7 mouse cellular contexts compared by ENCODE assay signal in genomic region chr10:21189275-21189601, GRCm38 (mm10). TPM values are rescaled to one million over a fixed set of nuclear protein-coding genes. Genes with fewer than 3 reads are reported as not detected.
A peak's percentile ranks its signal among the peaks of the same experiment; 100 is the strongest.
DNase-seq lines count a peak whose midpoint lies in the region; ATAC-seq lines count a peak whose summit lies in the region.

No protein-coding gene starts in this region.

- H3K27ac ChIP-seq in lung, embryonic 15.5 days, result no peak overlapping the region
- no peak overlapping the region for H3K27ac ChIP-seq in forebrain, embryonic 10.5 days
- no peak overlapping the region for H3K27ac ChIP-seq in limb, embryonic 13.5 days
- H3K27ac ChIP-seq in stomach, embryonic 14.5 days (ENCODE audit: low read length), result no peak overlapping the region

- DNase-seq in lung, postnatal 25 days (ENCODE audit: low spot score), result no peak
- no peak for DNase-seq in forebrain, embryonic 10.5 days (ENCODE audit: extremely low spot score, low spot score)
- DNase-seq in layer of hippocampus, postnatal 14 days (ENCODE audit: low spot score in 2 of 2), result no peak
- no peak for DNase-seq in cerebellum, adult 9-10 months

- H3K27me3 ChIP-seq in lung, embryonic 15.5 days, result no peaks in the 10 kb centered on the region; the same call in 1 of the 2 replicates
- H3K27me3 ChIP-seq in forebrain, embryonic 10.5 days (ENCODE audit: poor library complexity, severe bottlenecking), result peaks cover 18% of the 10 kb centered on the region
- H3K27me3 ChIP-seq in limb, embryonic 13.5 days, result peaks cover 4% of the 10 kb centered on the region
- H3K27me3 ChIP-seq in stomach, embryonic 14.5 days (ENCODE audit: control insufficient read depth, insufficient read depth, low read length), result no peaks in the 10 kb centered on the region

- no peak for ATAC-seq in lung, embryonic 15.5 days (ENCODE audit: borderline replicate concordance, extremely low read depth, low FRiP score, low TSS enrichment)
- no peak for ATAC-seq in limb, embryonic 13.5 days (ENCODE audit: low FRiP score, low read depth)
- no peak for ATAC-seq in stomach, embryonic 14.5 days (ENCODE audit: insufficient number of reproducible peaks, insufficient read depth, low FRiP score, low read depth)

- peak overlapping the region; percentile 37 for H3K4me3 ChIP-seq in lung, embryonic 15.5 days
- H3K4me3 ChIP-seq in forebrain, embryonic 10.5 days, result peak overlapping the region; percentile 40
- peak overlapping the region; percentile 37 for H3K4me3 ChIP-seq in limb, embryonic 13.5 days
- H3K4me3 ChIP-seq in stomach, embryonic 14.5 days (ENCODE audit: low read depth, low read length), result peak overlapping the region; percentile 19; the same call in 1 of the 2 replicates

- H3K4me2 ChIP-seq in lung, embryonic 15.5 days, result peak overlapping the region; percentile 56
- H3K4me2 ChIP-seq in limb, embryonic 13.5 days (replicated peaks), result peak overlapping the region; percentile 58
- H3K4me2 ChIP-seq in stomach, embryonic 14.5 days (replicated peaks; ENCODE audit: low read depth, low read length), result 0 out of 2 replicates have a peak overlapping the region, but pooled peaks have one; percentile 39

- 22% methylated on average over 8 of the region's 8 CpGs for WGBS in lung, embryonic 15.5 days
- WGBS in forebrain, embryonic 10.5 days, result 31% methylated on average over 8 of the region's 8 CpGs
- 26% methylated on average over 8 of the region's 8 CpGs for WGBS in limb, embryonic 13.5 days
- 21% methylated on average over 8 of the region's 8 CpGs for WGBS in stomach, embryonic 14.5 days

- no peaks in the 10 kb centered on the region for H3K4me1 ChIP-seq in lung, embryonic 15.5 days
- H3K4me1 ChIP-seq in forebrain, embryonic 10.5 days, result peaks cover 22% of the 10 kb centered on the region
- no peaks in the 10 kb centered on the region for H3K4me1 ChIP-seq in limb, embryonic 13.5 days
- H3K4me1 ChIP-seq in stomach, embryonic 14.5 days (ENCODE audit: control insufficient read depth, insufficient read depth, low read length), result no peaks in the 10 kb centered on the region

- H3K36me3 ChIP-seq in lung, embryonic 15.5 days, result no peaks in the 10 kb centered on the region
- no peaks in the 10 kb centered on the region for H3K36me3 ChIP-seq in forebrain, embryonic 10.5 days (replicated peaks)
- no peaks in the 10 kb centered on the region for H3K36me3 ChIP-seq in limb, embryonic 13.5 days
- no peaks in the 10 kb centered on the region for H3K36me3 ChIP-seq in stomach, embryonic 14.5 days (ENCODE audit: control insufficient read depth, insufficient read depth, low read length)

- H3K9ac ChIP-seq in lung, embryonic 15.5 days, result 0 out of 2 replicates have a peak overlapping the region, but pooled peaks have one; percentile 32
- no peak overlapping the region for H3K9ac ChIP-seq in limb, embryonic 13.5 days
- no peak overlapping the region for H3K9ac ChIP-seq in stomach, embryonic 14.5 days (replicated peaks; ENCODE audit: low read depth, low read length)

- no peaks in the 10 kb centered on the region for H3K9me3 ChIP-seq in lung, embryonic 15.5 days
- no peaks in the 10 kb centered on the region for H3K9me3 ChIP-seq in forebrain, embryonic 10.5 days
- H3K9me3 ChIP-seq in limb, embryonic 13.5 days, result no peaks in the 10 kb centered on the region
- no peaks in the 10 kb centered on the region for H3K9me3 ChIP-seq in stomach, embryonic 14.5 days (ENCODE audit: control insufficient read depth, low read depth, low read length)

RNA-seq across cellular contexts. Expression of gene Myb, which starts 28.5 kb away (rescaled TPM):
- 6.0 and 8.9 TPM in 2 replicates for polyA plus RNA-seq in lung, embryonic 15.5 days (2015; fragmentation: Nextera tagmentation; extraction: Ambion mirVana)
- 4.9 and 5.3 TPM in 2 replicates for polyA plus RNA-seq in forebrain, embryonic 10.5 days (2016; fragmentation: Nextera tagmentation; extraction: Ambion mirVana)
- 4.6 TPM in 2 replicates for polyA plus RNA-seq in limb, embryonic 13.5 days (2015; fragmentation: Nextera tagmentation; extraction: Ambion mirVana)
- polyA plus RNA-seq in stomach, embryonic 14.5 days (2014; fragmentation: Nextera tagmentation; extraction: Ambion mirVana), result 4.2 and 4.9 TPM in 2 replicates
- 1 to 10 TPM; 1.2 to 1.3 TPM for total RNA-seq in layer of hippocampus, postnatal 14 days (2021)
